25 mouse cellular contexts compared by ENCODE assay signal in the genomic region with DNA sequence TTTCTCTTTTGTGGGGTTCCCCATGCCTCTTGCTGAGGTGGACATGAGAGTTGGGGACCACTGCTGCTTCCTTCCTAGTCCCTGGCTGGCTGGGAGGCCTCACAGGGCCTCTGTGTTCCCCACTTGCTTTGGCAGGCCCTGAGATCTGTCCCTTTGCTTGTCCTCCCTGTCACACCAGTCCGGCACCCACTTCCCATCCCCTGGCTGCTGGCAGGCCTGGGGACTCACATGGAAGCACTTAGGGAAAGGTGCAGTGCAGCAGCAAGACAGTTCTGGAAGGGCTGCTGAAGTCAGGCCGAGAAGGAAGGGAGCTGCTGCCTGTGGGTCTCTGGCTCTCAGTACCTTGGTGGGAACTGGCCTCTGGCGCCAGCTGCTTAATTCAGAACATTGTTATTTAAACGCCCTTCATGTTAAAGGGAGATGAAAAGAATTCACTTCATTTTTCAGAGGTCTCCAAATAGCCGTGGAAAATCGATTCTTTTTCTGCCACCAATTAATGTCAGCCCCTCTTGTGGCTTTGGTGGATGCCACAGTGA. TPM values are rescaled to one million over a fixed set of nuclear protein-coding genes. Genes with fewer than 3 reads are reported as not detected.
DNase-seq lines count a peak whose midpoint lies in the region; ATAC-seq lines count a peak whose summit lies in the region.
"Had no signal": no experiment of that assay in that cellular context is flagged by ENCODE, and none has a peak within 500 bp of the region (broad histone marks: within the 10 kb centered on the region; RNA-seq: fewer than 3 reads in every experiment).

No protein-coding gene starts in this region.

- DNase-seq in heart, adult 11 months: peak; percentile 92
- no peak for DNase-seq in heart, adult 9 months (ENCODE audit: low spot score in 2 of 2)
- DNase-seq in midbrain, embryonic 14.5 days: peak; percentile 33
- no peak for DNase-seq in kidney, adult 18-20 months
- DNase-seq: adrenal gland, adult 8-10 months; cerebellum, adult 2 months; cerebellum, postnatal 25 days; heart, postnatal 10 days; kidney, adult 2 months; layer of hippocampus, adult 9-11 months; liver, embryonic 13.5 days; lung, adult 2 months; retina, postnatal 1 day; thymus, postnatal 14 days had no signal

- no peak overlapping the region for H3K4me3 ChIP-seq in midbrain, embryonic 14.5 days (replicated peaks; ENCODE audit: low read depth, low read length)
- no peak overlapping the region for H3K4me3 ChIP-seq in midbrain, embryonic 16.5 days (ENCODE audit: low read depth, low read length)
- no peak overlapping the region for H3K4me3 ChIP-seq in embryonic facial prominence, embryonic 12.5 days
- H3K4me3 ChIP-seq: embryonic facial prominence, embryonic 15.5 days; heart, embryonic 12.5 days; hindbrain, embryonic 12.5 days; liver, embryonic 13.5 days; neural tube, embryonic 12.5 days had no signal

- H3K9me3 ChIP-seq in midbrain, embryonic 14.5 days (ENCODE audit: control insufficient read depth, low read length): no peaks in the 10 kb centered on the region
- no peaks in the 10 kb centered on the region for H3K9me3 ChIP-seq in midbrain, embryonic 16.5 days (replicated peaks; ENCODE audit: control insufficient read depth, low read length, poor library complexity, severe bottlenecking)
- no peaks in the 10 kb centered on the region for H3K9me3 ChIP-seq in embryonic facial prominence, embryonic 12.5 days
- H3K9me3 ChIP-seq: embryonic facial prominence, embryonic 15.5 days; heart, embryonic 12.5 days; hindbrain, embryonic 12.5 days; liver, embryonic 13.5 days; neural tube, embryonic 12.5 days had no signal

- H3K27ac ChIP-seq in midbrain, embryonic 14.5 days (replicated peaks; ENCODE audit: low read depth, low read length): no peak overlapping the region
- no peak overlapping the region for H3K27ac ChIP-seq in midbrain, embryonic 16.5 days (ENCODE audit: low read length)
- peak overlapping the region; percentile 46; the same call in 1 of the 2 replicates for H3K27ac ChIP-seq in embryonic facial prominence, embryonic 12.5 days
- H3K27ac ChIP-seq: embryonic facial prominence, embryonic 15.5 days; hindbrain, embryonic 12.5 days; kidney, postnatal 0 days; liver, embryonic 13.5 days; neural tube, embryonic 12.5 days had no signal

- H3K27me3 ChIP-seq in midbrain, embryonic 14.5 days (ENCODE audit: control insufficient read depth, insufficient read depth, low read length): no peaks in the 10 kb centered on the region
- H3K27me3 ChIP-seq in midbrain, embryonic 16.5 days (ENCODE audit: control insufficient read depth, insufficient read depth, low read depth, low read length): peaks cover 2% of the 10 kb centered on the region; the same call in 1 of the 2 replicates
- H3K27me3 ChIP-seq in embryonic facial prominence, embryonic 12.5 days: no peaks in the 10 kb centered on the region
- H3K27me3 ChIP-seq: embryonic facial prominence, embryonic 15.5 days; heart, embryonic 12.5 days; liver, embryonic 13.5 days; neural tube, embryonic 12.5 days had no signal

- peaks cover 3% of the 10 kb centered on the region for H3K4me1 ChIP-seq in midbrain, embryonic 14.5 days (ENCODE audit: control insufficient read depth, insufficient read depth, low read length)
- H3K4me1 ChIP-seq in midbrain, embryonic 16.5 days (ENCODE audit: control insufficient read depth, insufficient read depth, low read length): peaks cover 2% of the 10 kb centered on the region; the same call in 1 of the 2 replicates
- peaks cover 28% of the 10 kb centered on the region for H3K4me1 ChIP-seq in embryonic facial prominence, embryonic 12.5 days
- H3K4me1 ChIP-seq: liver, embryonic 13.5 days had no signal

- no peak overlapping the region for H3K4me2 ChIP-seq in midbrain, embryonic 14.5 days (ENCODE audit: low read length)
- no peak overlapping the region for H3K4me2 ChIP-seq in midbrain, embryonic 16.5 days (ENCODE audit: low read length)
- no peak overlapping the region for H3K4me2 ChIP-seq in embryonic facial prominence, embryonic 12.5 days (replicated peaks)
- H3K4me2 ChIP-seq: embryonic facial prominence, embryonic 15.5 days; heart, embryonic 12.5 days; hindbrain, embryonic 12.5 days; liver, embryonic 13.5 days; neural tube, embryonic 12.5 days had no signal

- no peaks in the 10 kb centered on the region for H3K36me3 ChIP-seq in midbrain, embryonic 14.5 days (ENCODE audit: control insufficient read depth, insufficient read depth, low read length)
- no peaks in the 10 kb centered on the region for H3K36me3 ChIP-seq in midbrain, embryonic 16.5 days (ENCODE audit: control insufficient read depth, insufficient read depth, low read length)
- H3K36me3 ChIP-seq in embryonic facial prominence, embryonic 12.5 days: no peaks in the 10 kb centered on the region
- H3K36me3 ChIP-seq: embryonic facial prominence, embryonic 15.5 days; heart, embryonic 12.5 days; hindbrain, embryonic 12.5 days; liver, embryonic 13.5 days; neural tube, embryonic 12.5 days had no signal

- WGBS in midbrain, embryonic 14.5 days: 20% methylated on average over 6 of the region's 6 CpGs
- 25% methylated on average over 6 of the region's 6 CpGs for WGBS in midbrain, embryonic 16.5 days
- WGBS in embryonic facial prominence, embryonic 12.5 days: 42% methylated on average over 6 of the region's 6 CpGs

- H3K9ac ChIP-seq in midbrain, embryonic 14.5 days (replicated peaks; ENCODE audit: low read length): no peak overlapping the region
- no peak overlapping the region for H3K9ac ChIP-seq in midbrain, embryonic 16.5 days (ENCODE audit: low read depth, low read length)
- no peak overlapping the region for H3K9ac ChIP-seq in embryonic facial prominence, embryonic 12.5 days
- H3K9ac ChIP-seq: embryonic facial prominence, embryonic 15.5 days; heart, embryonic 12.5 days; hindbrain, embryonic 12.5 days; liver, embryonic 13.5 days; neural tube, embryonic 12.5 days had no signal

- no peak for ATAC-seq in midbrain, embryonic 14.5 days (ENCODE audit: low FRiP score, low TSS enrichment)
- no peak for ATAC-seq in midbrain, embryonic 16.5 days
- ATAC-seq in embryonic facial prominence, embryonic 12.5 days (ENCODE audit: insufficient number of reproducible peaks, insufficient read depth, low FRiP score, low TSS enrichment): no peak
- no peak for ATAC-seq in erythroid progenitor cell, adult 5-6 weeks (replicated peaks; ENCODE audit: low FRiP score, poor library complexity, severe bottlenecking)
- ATAC-seq: inflammation-experienced regulatory T-cells, adult 6 months had no signal

RNA-seq across cellular contexts. Expression of a gene that starts 53.9 kb away (rescaled TPM):
- 0.77 and 1.5 TPM in 2 replicates for polyA plus RNA-seq in midbrain, embryonic 14.5 days (2014; fragmentation: Nextera tagmentation; extraction: Ambion mirVana)
- 0.85 and 0.98 TPM in 2 replicates for polyA plus RNA-seq in midbrain, embryonic 16.5 days (2015; fragmentation: Nextera tagmentation; extraction: Ambion mirVana)
- polyA plus RNA-seq in embryonic facial prominence, embryonic 12.5 days (2016; fragmentation: Nextera tagmentation; extraction: Ambion mirVana): 5.9 and 6.3 TPM in 2 replicates
- total RNA-seq in erythroid progenitor cell, adult 5-6 weeks (2015; ENCODE audit: low replicate concordance): not detected in 2 replicates
- total RNA-seq in erythroid progenitor cell, adult 5-6 weeks (2017; ENCODE audit: low replicate concordance): 0.83 TPM in 1 of 2 replicates, not detected in the other
- total RNA-seq: MEL; monocyte, adult 5-6 weeks had no signal

Comparison
In these comparisons a context has a peak if more than half of its experiments do, and no peak if none do; other contexts are left out.
1. DNase-seq: peak in heart, adult 11 months (single experiment) and midbrain, embryonic 14.5 days (single experiment); none in heart, adult 9 months (0 of 2) and kidney, adult 18-20 months (single experiment).